Mouse (Mus musculus): ENCODE data around the gene Olfr282.

GRCm38 (mm10) chr15:98424326-98424725 is 6.7 kb upstream of the Olfr282 start:
- TF ChIP-seq CTCF (IDR thresholded peaks at IDR 0.05; ENCODE audit: extremely low read depth, insufficient read depth, insufficient read length, insufficient replicate concordance) (no peak), POLR2A (IDR thresholded peaks at IDR 0.05; ENCODE audit: low read depth, low read length) (no peak)

All from spleen, adult 2 months (tissue).